Mouse (Mus musculus) ES-E14 (cell line): ENCODE measurements around the gene Camk2n1. TPM values are rescaled to one million over a fixed set of nuclear protein-coding genes. Genes with fewer than 3 reads are reported as not detected.

ENCODE experiments used
- DNase-seq: peaks from one replicate; pipeline ENCODE4 v3.0.0-alpha.2; 2013; ENCODE audit warnings: low read depth, low spot score
- H3K27ac ChIP-seq: 2 replicates; pipeline ENCODE4 v1.5.1; 2012; ENCODE audit warnings: low read depth, mild to moderate bottlenecking, low read length, moderate library complexity, mixed read lengths; ENCODE audit not compliant: poor library complexity, insufficient read depth, severe bottlenecking
- H3K36me3 ChIP-seq: 2 replicates; pipeline ENCODE4 v1.6.1; 2012; ENCODE audit warnings: mild to moderate bottlenecking, low read length, moderate library complexity, mixed read lengths; ENCODE audit not compliant: control insufficient read depth, poor library complexity, insufficient read depth, severe bottlenecking
- H3K4me1 ChIP-seq, 2 experiments: fragments of 150-350 bp in 1 of 2; sonication (generic) in 1 of 2; 2 replicates each; pipeline ENCODE4 v1.6.1; 2012; ENCODE audit warnings: low read length in 2 of 2, mild to moderate bottlenecking in 1 of 2, mixed read lengths in 1 of 2; ENCODE audit not compliant: control insufficient read depth in 2 of 2, insufficient read depth in 2 of 2, poor library complexity in 1 of 2
- H3K4me3 ChIP-seq, 2 experiments: fragments of 150-350 bp in 1 of 2; sonication (generic) in 1 of 2; 2 replicates each; pipeline ENCODE4 v1.5.1; 2012; ENCODE audit warnings: low read length in 2 of 2, low read depth in 1 of 2, mild to moderate bottlenecking in 1 of 2, mixed read lengths in 1 of 2; ENCODE audit not compliant: insufficient read depth in 1 of 2, poor library complexity in 1 of 2, severe bottlenecking in 1 of 2
- H3K9ac ChIP-seq: 2 replicates; pipeline ENCODE4 v1.6.1; 2012; ENCODE audit warnings: low read depth, mild to moderate bottlenecking, low read length, mixed read lengths; ENCODE audit not compliant: poor library complexity, insufficient read depth, severe bottlenecking
- H3K9me3 ChIP-seq: fragments of 150-350 bp; sonication (generic); 2 replicates; pipeline ENCODE4 v1.6.1; 2012; ENCODE audit warnings: low read depth, mild to moderate bottlenecking, low read length; ENCODE audit not compliant: control insufficient read depth, insufficient read depth
- CHD2 ChIP-seq: IDR thresholded peaks from 2 replicates; pipeline ENCODE4 v1.6.1; 2014; ENCODE audit warnings: mild to moderate bottlenecking, low read depth, low read length, inconsistent platforms
- HCFC1 ChIP-seq: IDR thresholded peaks from 2 replicates; pipeline ENCODE4 v1.6.1; 2012; ENCODE audit warnings: low read length, inconsistent platforms, borderline replicate concordance; ENCODE audit not compliant: insufficient read depth
- MAFK ChIP-seq: IDR thresholded peaks from 2 replicates; pipeline ENCODE4 v1.6.1; 2014; ENCODE audit warnings: mild to moderate bottlenecking, low read depth, low read length, inconsistent platforms; ENCODE audit not compliant: insufficient read depth
- ZC3H11A ChIP-seq: IDR thresholded peaks from 2 replicates; pipeline ENCODE4 v1.6.1; 2012; ENCODE audit warnings: low read depth, mild to moderate bottlenecking, inconsistent platforms, low read length, borderline replicate concordance
- ZNF384 ChIP-seq: IDR thresholded peaks from 2 replicates; pipeline ENCODE4 v1.6.1; 2012; ENCODE audit warnings: low read depth, low read length, inconsistent platforms
- in situ Hi-C, 2 experiments: fragments of 600-800 bp; cut with MboI; formaldehyde crosslinking; loops; one replicate each; pipeline ENCODE4 v1.15.1; 2025; ENCODE audit warnings: low sequenced_read_pairs in 2 of 2, inconsistent platforms in 1 of 2; ENCODE audit not compliant: unreplicated experiment in 2 of 2
- total RNA-seq: library from RNA; depleted of rRNA; stranded (reverse); fragments of 300-350 nt; gene quantifications from 2 replicates; pipeline ENCODE4 v1.2.3, GENCODE M21; 2012

Gene Camk2n1
- total RNA-seq, 1 experiment = 1.4 TPM

DNA sequence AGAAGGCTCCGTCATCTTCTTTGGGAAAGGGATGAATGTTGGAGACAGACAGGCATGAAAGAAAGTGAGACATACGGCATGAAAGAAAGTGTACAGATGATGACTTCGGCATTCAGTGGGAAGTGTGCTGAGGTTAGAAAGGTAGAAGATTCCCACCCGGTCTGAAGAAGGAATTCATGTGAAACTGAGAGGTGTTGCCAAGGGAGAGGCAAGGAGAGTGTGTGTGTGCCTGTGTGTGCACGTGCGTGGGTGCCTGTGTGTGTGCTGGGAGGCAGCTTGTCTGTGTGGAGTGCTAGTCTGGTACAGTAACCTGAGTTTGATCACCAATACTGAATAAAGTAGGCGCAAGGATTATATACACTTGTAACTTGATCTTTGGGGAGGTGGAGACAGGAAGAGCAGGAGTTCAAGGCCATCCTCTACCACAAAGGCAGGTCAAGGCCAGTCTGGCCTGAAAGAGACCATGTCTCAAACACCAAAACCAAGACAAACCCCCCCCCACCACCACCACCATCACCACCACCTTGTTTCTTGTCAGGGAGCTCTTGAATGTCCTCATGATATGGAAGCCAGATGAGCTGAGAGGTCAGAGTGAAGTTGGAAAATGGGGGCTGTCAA lies 42.5 kb upstream of the Camk2n1 start:
- Histone ChIP-seq H3K4me3 (no peak overlapping the region), H3K27ac (peak overlapping the region; percentile 9; the same call in 1 of the 2 replicates), H3K36me3 (no peaks in the 10 kb centered on the region), H3K4me1 (peaks cover 5 to 34% of the 10 kb centered on the region in 2 experiments), H3K9me3 (no peaks in the 10 kb centered on the region), H3K9ac (no peak overlapping the region)
- TF ChIP-seq ZC3H11A = no peak
- no peak for TF ChIP-seq CHD2
- TF ChIP-seq MAFK = no peak
- no peak for TF ChIP-seq ZNF384
- no peak for TF ChIP-seq HCFC1
- no peak for DNase-seq
- in situ Hi-C loops = no loop called here

DNA sequence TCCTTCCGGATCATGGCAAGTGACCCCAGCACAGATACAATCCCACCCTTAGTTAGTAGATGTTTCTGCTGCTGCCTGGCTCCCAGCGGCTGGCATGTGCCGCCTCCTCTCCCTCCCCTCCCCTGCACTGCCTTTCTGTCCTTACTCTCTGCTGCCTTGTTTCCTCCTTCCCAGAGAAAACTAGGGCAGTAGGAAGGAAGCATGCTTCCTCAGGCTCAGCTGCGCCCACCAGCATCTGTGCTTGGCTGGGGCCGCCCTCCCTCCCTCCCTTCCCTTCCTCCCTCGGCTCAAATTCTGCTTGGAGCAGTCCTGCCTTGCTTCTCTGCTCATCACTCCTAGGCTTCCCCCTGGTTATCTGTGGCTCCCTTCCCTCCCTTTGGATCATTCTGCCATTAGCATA lies 39.4 kb upstream of the Camk2n1 start:
- H3K36me3 ChIP-seq = no peaks in the 10 kb centered on the region
- no peak for TF ChIP-seq ZNF384
- no peak for TF ChIP-seq CHD2
- no peak for TF ChIP-seq MAFK
- TF ChIP-seq HCFC1 = no peak
- TF ChIP-seq ZC3H11A = no peak
- H3K9me3 ChIP-seq = no peaks in the 10 kb centered on the region
- in situ Hi-C loops = no loop called here
- no peak overlapping the region; the same call in 1 of the 2 replicates for H3K9ac ChIP-seq
- H3K27ac ChIP-seq = no peak overlapping the region; the same call in 1 of the 2 replicates
- DNase-seq = no peak
- H3K4me3 ChIP-seq = peak overlapping the region in 1 of 2 experiments; percentile 2; a peak in 1 of 4 replicates
- H3K4me1 ChIP-seq = peaks cover 7 to 51% of the 10 kb centered on the region in 2 experiments

DNA sequence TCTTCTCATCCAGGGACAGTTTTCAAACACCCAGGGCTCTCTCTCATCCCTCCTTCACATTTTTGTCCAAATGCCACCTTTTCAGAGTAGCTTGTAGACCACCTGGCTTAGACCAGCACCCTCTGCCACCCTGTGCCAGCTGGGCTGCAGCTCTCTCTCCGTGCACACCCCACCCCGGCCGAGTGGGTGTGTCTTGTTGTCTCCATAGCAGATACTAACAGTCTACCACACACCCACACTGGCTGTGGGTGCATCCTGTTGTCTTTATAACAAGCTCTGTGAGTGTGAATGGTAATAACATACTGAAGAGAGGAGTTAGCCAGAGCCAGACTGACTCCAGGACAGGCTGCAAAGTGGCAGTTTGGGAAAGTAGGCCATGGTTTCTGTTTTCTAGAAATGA lies 38.1 kb upstream of the Camk2n1 start:
- in situ Hi-C loops = no loop called here
- TF ChIP-seq MAFK = no peak
- no peak for TF ChIP-seq CHD2
- no peak for TF ChIP-seq HCFC1
- TF ChIP-seq ZNF384 = no peak
- no peak for TF ChIP-seq ZC3H11A
- Histone ChIP-seq H3K36me3 (no peaks in the 10 kb centered on the region), H3K9ac (no peak overlapping the region; the same call in 1 of the 2 replicates), H3K4me3 (no peak overlapping the region), H3K4me1 (peaks cover 7 to 47% of the 10 kb centered on the region in 2 experiments), H3K9me3 (no peaks in the 10 kb centered on the region), H3K27ac (peak overlapping the region; percentile 54; the same call in 1 of the 2 replicates)
- DNase-seq = no peak

DNA sequence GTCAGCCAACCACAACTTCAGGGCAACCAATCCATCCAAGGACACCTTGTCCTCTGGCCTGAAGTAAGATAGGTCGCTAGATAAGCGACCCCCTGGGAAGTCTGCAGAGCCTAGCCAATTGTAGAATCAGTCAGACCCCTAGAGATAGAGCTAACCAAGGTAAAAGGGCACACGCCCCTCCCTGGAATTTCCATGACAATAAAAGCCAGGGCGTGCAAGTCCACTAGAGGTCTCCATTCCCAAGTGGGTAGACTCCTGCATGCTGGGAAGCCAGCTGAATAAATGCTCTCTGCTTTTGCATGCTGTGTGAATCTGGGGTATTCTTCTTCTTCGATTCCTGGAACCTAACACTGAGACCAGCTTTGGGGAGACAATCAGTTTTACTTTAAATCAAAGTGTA lies 37.7 kb upstream of the Camk2n1 start:
- Histone ChIP-seq H3K9ac (no peak overlapping the region), H3K27ac (peak overlapping the region; percentile 65; the same call in 1 of the 2 replicates), H3K36me3 (no peaks in the 10 kb centered on the region), H3K9me3 (no peaks in the 10 kb centered on the region), H3K4me1 (peaks cover 7 to 45% of the 10 kb centered on the region in 2 experiments), H3K4me3 (no peak overlapping the region)
- in situ Hi-C loops = no loop called here
- no peak for TF ChIP-seq ZC3H11A
- no peak for TF ChIP-seq HCFC1
- DNase-seq = no peak

DNA sequence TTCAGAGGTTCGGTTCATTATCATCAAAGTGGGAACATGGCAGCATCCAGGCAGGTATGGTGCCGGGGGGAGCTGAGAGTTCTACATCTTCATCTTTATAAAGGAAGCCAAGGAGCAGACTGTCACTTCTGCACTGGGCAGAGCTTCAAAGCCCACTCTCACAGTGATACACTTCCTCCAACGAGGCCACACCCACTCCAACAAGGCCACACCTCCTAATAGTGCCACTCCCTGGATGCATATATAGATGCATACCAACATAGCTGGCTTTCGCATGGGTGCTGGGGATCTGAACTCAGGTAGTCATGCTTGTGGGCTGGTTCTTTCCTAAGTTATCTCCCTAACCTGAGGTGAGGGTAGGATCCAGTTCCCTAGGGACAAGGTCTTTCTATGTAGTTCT lies 36.2 kb upstream of the Camk2n1 start:
- TF ChIP-seq CHD2 = no peak
- TF ChIP-seq MAFK = no peak
- TF ChIP-seq HCFC1 = no peak
- TF ChIP-seq ZNF384 = no peak
- TF ChIP-seq ZC3H11A = no peak
- in situ Hi-C loops = no loop called here
- H3K9ac ChIP-seq = no peak overlapping the region
- no peak overlapping the region; a peak in 1 of 4 replicates for H3K4me3 ChIP-seq
- peaks cover 5 to 34% of the 10 kb centered on the region in 2 experiments for H3K4me1 ChIP-seq
- DNase-seq = no peak
- no peaks in the 10 kb centered on the region for H3K9me3 ChIP-seq
- no peaks in the 10 kb centered on the region for H3K36me3 ChIP-seq
- no peak overlapping the region; the same call in 1 of the 2 replicates for H3K27ac ChIP-seq
